Mouse (Mus musculus): ENCODE data around the gene Wdr34.
A peak's percentile ranks its signal among the peaks of the same experiment; 100 is the strongest.

- TF ChIP-seq CTCF (IDR thresholded peaks at IDR 0.05; ENCODE audit: borderline replicate concordance, insufficient read depth, low read depth, low read length) (peak; percentile 84), POLR2A (IDR thresholded peaks at IDR 0.05; ENCODE audit: borderline replicate concordance, insufficient read depth, low read length) (no peak)
Measured at GRCm38 (mm10) chr2:30042445-30042844, 6.2 kb downstream of the Wdr34 start.
